Mouse (Mus musculus): Measurements from ENCODE around the gene Lce1a1.
"Not testable (repeated sequence)": the region's sequence is repeated elsewhere in the genome, so short reads cannot be mapped to it uniquely, and the experiment has no call there.

Gene Lce1a1

DNA sequence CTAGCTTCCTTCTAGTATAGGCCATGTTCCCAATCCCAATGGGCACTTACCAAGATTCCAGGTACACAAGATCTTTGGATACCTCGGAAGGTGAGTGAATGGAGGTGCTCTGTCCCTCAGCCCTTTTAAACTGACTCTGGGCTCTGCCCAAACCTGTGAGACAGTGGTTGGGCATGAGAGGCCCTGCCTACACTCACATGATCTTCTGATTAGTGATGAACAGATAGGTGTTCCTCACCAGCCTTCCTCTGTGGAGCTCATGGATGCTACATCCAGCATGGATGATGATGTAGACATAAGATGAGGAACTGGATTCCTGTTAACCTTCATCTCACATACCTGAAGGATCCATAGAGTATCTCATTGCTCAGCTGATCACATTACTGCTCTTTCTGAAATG lies at the start of gene Lce1a1:
TSS of gene Lce1a1 (minus strand) at position 101 of the 400 bp plus-strand sequence.
- no peak for DNase-seq (ENCODE audit: low read depth)

DNA sequence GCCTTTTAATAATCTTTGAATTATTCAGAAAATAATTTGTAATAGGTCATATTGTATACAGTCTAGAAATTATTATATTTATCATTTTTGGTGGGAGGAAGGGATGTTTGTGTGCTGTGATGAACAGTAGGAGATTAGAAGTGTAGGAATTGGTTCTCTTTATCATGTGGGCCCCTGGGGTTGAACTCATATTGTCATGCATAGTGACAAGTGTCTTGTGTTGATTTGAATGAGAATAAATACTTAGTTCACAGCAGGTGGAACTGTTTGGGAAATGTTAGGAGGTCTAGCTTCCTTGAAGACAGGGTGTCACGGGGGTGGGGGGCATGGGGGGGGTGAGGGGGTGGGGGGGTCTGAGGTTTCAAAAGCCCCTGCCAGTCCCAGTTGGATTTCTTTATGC lies 46.5 kb upstream of the Lce1a1 start:
- no peak for DNase-seq (ENCODE audit: low read depth)

DNA sequence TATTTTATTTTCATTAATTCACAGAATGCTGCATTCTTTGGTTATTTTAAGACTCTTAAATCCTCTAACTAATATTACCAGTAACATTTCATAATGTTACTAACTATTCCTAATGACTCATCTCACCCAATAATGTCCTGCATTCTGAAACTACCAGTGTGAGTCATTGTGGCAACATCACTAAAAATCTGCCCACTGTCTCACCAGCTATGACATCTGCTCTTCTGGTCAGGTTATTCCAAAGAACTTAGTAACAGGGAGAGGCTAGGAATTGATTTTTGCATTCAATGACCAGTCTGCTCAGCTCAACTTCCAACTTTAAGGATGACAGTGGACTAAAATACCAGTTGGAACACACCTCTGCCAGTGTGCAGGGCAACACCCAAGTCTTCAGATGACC lies 43.6 kb upstream of the Lce1a1 start:
- peak; percentile 11 for DNase-seq (ENCODE audit: low read depth)

DNA sequence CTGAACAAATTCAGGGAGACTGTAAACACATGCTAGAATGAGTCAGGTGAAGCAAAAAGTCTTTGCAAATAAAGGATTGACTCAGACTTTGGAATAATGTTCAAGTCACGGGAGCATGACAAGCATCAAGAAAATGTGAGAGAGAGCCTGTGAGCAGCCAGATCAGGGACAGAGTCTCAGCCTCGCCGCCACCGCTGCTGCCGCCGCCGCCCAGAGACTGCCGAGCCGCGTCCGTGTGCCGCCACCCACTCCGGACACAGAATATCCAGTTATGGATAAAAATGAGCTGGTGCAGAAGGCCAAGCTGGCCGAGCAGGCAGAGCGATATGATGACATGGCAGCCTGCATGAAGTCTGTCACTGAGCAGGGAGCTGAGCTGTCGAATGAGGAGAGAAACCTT lies 41.0 kb upstream of the Lce1a1 start:
- not testable (repeated sequence) for DNase-seq (ENCODE audit: low read depth)

DNA sequence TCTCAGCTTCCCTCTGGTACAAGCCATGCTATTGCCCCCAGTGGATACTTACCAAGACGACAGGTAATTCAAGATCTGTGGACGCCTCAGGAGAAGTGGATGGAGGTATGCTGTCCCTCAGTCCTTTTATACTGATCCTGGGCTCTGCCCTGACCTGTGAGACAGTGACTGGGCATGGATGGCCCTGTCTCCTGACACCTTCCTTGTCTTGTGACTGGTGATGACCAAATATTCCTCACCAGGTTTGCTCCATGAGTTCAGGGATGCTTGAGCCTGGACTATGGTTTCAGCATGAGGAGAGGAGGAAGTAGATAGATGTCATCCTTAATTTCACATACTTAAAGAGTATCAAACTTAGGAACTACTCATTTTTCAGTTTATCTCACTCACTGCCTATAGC lies 39.0 kb upstream of the Lce1a1 start, which contains the start of gene Lce1d:
TSS of gene Lce1d (minus strand) at position 101 of the 400 bp plus-strand sequence.
- no peak for DNase-seq (ENCODE audit: low read depth)

DNA sequence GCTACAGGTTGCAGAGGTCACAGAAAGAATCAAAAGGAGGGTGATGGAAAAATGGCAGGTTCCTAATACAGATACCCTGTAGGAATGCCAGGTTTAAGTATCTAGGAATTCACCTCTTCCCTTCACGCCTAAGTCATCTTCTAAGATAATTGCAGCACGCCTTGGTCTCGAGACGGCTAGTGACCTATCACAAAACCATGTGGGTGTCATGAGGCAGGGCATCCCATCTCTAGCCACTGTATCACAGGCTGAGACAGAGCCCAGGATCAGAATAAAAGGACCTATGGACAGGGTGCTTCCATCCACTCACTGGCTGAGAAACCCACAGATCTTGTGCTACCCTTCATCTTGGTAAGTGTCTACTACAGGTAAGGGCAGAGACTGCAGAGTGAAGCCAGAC lies 30.8 kb upstream of the Lce1a1 start, which contains the start of gene Lce1c:
TSS of gene Lce1c (plus strand) at position 301 of the 400 bp plus-strand sequence.
- DNase-seq (ENCODE audit: low read depth) = no peak

DNA sequence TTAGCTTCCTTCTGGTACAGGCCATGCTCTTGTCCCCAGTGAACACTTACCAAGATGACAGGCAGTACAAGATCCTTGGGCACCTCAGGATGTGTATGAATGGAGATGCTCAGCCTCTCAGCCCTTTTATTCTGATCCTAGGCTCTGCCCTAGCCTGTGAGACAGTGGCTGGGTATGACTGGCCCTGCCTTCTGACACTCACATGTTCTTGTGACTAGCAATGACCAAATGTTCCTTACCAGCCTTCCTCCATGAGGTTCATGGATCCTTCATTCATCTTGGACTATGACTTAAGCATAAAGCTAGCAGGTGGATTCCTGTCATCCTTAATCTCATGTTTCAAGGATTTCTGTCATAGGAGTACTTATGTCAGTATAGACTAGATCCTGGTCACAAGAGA lies 22.1 kb upstream of the Lce1a1 start, which contains the start of gene Lce1a2:
TSS of gene Lce1a2 (minus strand) at position 101 of the 400 bp plus-strand sequence.
- DNase-seq (ENCODE audit: low read depth) = no peak

DNA sequence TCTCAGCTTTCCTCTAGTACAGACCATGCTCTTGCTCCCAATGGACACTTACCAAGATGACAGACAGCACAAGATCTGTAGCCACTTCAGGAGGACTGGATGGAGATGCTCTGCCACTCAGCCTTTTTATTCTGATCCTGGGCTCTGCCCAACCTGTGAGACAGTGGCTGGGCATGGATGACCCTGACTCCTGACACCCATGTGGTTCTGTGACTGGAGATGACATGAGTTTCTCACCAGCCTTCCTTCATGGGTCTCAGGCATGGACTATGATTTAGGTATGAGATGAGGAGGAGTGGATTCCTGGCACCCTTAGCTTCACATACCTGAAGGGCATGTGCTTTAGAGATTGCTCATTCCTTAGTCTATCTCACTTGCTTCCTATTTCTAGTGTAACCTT lies 8.7 kb upstream of the Lce1a1 start, which contains the start of gene Lce1b:
TSS of gene Lce1b (minus strand) at position 101 of the 400 bp plus-strand sequence.
- DNase-seq (ENCODE audit: low read depth) = no peak

DNA sequence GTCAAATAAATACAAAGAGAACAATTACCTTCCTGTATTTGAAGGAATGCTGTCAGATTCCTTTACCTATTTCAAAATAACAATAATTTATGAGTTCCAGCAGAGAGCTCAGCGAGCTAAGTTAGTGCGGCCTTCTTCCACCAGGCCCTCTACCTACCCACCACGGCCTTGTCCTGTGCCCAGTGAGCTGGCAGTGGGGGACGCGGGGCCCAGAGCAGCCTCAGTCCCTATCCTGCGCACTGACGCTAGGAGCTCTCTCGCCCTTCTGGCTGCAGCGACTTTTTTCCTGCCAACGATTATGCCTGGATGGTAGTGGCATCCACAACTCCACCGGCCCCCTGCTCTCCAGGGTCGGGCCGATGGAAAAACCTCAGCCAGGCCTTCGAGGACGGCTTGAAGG lies 8.3 kb downstream of the Lce1a1 start:
- no peak for DNase-seq (ENCODE audit: low read depth)

DNA sequence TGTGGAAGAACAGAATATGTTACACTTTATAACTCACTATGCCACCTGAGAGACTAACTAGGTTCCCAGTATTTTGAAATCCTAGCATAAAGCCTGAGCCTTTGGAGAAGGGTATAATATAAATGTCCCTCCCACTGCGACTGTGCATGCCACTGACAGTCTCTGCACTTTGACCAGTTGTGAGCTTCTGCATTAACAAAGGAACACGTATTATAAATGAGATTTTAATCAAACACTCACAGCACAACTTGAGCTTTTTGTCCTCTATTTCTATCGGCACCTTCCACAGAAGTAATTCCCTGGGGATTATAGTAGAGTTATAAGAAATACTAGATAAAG lies 9.5 kb downstream of the Lce1a1 start:
- no peak for DNase-seq (ENCODE audit: low read depth)

DNA sequence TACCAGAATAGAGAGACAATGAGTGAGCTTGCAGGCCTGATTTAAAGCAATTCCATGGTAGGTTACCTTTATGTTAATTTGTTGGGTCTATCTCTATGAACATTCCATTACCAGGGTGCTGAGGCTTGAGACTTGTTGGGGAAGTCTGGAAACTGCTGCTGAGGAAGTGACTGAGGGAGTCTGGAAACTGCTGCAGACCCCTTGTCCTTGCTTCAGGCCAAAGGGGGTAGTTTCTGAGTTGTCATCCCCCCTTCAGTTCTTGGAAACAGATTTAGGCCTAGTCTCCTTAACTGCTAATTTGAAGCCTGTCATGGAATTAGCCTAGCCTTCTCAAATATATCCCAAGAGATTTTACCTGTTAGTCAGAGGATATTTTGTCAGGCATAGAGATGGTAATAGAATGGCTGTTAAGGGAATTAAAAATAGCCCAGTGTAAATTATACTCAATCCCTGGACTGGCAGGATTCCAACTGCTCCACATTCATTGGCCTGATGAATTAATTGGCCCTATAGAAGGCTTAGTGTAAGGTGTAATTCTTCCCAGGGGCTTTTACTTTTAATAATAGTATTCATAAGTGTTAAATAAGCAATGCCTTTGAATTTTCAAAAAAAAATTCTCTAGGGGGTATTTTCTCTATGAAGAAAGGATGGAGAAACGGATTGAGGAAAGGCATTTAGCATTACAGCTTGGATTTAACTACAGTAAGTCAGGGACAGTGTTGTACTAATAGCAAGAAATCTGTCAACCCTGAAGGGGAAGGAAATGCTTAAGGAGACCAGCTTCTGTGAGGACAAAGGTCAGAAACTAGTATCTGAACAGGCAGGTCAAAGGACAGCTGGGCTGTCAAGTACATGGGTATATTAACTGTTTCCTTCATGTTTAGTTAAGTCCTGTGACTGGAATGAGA lies 10.1 kb downstream of the Lce1a1 start:
- DNase-seq (ENCODE audit: low read depth) = no peak

DNA sequence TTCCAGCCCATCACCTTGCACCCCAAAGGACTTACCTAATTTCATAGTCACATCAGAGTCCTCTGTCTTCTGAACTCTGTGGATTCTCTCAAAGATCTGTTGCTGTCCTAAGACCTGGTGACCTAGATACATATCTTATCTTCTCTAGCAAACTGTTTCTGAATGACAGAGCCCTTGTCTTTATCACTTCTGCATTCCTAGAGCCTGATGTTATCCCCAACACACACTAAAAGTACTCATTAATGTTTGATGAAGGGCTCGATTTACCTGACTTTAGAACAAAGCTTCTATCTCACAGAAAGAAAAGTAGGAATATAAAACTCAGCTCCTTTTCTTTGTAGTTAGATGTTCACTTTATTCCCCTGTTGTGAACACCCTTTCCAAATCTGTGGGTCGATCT lies 26.5 kb downstream of the Lce1a1 start, which contains the start of gene Lce6a:
TSS of gene Lce6a (minus strand) at position 101 of the 400 bp plus-strand sequence.
- no peak for DNase-seq (ENCODE audit: low read depth)

DNA sequence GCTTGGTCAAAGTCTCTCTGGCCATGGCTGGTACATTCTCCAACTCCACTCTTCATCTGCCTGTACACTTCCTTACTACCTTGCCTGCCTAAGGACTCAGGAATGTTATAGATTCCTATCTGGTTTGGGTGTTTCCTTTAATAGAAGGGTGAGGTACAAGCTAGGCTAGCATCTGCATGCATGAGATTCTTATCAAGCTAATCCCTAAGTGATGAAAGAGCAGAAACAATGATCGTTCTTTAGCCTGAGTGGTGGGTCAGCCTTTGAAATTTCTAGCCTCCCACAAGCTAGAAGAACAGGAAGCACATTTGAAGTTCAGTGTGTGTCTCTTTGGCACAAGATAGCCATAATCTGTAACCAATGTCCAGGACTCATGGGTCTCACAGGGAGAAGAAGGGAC lies 38.3 kb downstream of the Lce1a1 start:
- DNase-seq (ENCODE audit: low read depth) = no peak

DNA sequence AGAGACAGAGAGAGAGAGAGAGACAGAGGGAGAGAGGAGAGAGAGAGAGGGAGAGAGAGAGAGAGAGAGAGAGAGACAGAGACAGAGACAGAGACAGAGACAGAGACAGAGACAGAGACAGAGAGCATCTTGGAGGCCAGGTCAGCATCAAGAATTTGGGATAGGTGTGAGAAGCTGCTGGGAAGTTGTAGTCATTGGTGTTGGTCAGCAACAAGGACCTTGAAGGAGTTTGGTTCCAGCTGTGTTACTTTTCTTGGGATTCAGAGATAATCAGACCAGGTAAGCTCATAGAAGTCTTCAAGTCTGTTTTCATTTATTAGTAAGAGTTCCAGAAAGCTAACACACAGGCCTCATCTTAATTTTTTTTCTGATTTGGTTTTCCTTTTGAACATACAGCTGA lies 40.7 kb downstream of the Lce1a1 start, which contains the start of gene 2210017I01Rik:
TSS of gene 2210017I01Rik (minus strand) at position 101 of the 400 bp plus-strand sequence.
- no peak for DNase-seq (ENCODE audit: low read depth)

DNA sequence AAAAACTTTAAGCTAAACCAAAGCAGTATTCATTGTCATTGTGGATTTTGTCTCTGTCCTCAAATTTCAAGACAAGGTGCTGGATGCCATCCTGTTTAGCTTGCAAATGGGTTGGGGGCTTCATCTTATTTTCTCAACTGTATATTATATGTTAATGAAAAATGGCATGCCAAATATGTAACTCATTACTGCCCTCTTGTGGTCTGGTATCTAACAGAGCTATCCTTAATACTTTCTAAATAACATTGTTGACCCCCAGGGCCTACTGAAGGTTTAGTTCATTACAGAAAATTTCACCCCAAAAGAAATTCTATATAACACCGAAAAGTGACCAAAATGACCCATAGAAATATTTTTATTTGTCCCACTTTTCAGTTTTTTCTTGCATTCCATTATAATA lies 45.9 kb downstream of the Lce1a1 start:
- peak; percentile 45 for DNase-seq (ENCODE audit: low read depth)

DNA sequence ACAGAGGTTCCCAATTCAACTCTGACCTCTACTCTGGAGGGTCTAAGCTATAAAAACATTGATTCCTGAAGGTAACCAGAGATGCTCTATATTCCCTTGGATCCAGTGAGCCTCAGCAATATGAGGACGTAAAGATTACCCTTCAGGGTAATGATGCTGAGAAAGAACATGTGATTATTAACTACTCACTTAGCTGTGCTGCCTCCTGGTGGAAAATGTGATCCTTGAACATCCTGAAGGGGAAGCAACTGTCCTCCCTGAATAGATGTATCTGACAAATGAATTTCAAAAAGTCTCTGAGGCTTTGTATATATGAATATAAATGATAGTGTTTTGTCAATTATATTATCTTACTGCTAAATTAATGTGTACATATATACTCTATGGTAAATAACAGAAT lies 47.7 kb downstream of the Lce1a1 start:
- peak; percentile 17 for DNase-seq (ENCODE audit: low read depth)

DNA sequence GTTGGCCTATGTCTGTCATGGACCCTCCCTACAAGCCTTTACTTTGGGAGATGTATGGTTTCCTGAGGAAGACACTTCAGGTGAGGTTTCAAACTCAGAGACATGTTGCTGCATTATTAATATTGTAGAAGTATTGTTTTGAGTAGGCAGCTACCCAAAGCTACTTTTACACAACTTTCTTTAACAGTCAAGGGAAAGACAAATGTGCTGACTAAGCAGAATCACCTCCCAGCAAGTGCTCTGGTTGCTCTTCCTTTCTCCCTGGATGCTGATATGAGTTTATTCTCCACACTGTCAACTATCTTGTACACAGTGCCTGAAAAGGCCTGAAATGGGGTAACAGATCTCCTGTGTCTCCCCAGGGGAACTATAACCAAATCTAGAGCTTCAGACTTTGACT lies 48.1 kb downstream of the Lce1a1 start:
- DNase-seq (ENCODE audit: low read depth) = no peak

DNA sequence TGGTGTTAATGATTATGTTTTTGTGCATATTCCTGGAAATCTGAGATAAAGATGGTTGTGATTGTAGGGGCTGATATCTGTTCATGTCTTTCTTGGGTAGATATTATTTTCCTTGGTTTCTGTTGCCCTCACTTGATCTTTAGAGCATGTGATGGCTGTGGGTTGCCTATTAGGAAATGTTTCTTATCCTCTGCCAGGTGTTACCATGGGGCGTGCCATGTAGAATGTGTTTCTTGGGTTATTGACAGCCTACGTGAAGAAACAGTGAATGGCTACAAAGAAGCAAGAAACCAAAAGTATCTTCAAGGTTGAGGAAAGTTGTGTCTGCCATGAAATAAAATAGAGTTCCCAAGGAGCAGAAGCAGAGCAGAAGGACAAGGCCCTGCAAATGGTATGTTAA lies 49.7 kb downstream of the Lce1a1 start:
- no peak for DNase-seq (ENCODE audit: low read depth)
